Mouse (Mus musculus): Measurements from ENCODE around the gene Ssr1. TPM values are rescaled to one million over a fixed set of nuclear protein-coding genes. Genes with fewer than 3 reads are reported as not detected.

Ssr1 gene
- polyA plus RNA-seq, 1 experiment from 2014 or later, result 78.9 TPM

GRCm38 (mm10) chr13:38010444-38010910 is 16.5 kb upstream of the Ssr1 start:
- 0 out of 2 replicates have a peak overlapping the region, but pooled peaks have one; percentile 15 for H3K9ac ChIP-seq
- peak; percentile 73 for ATAC-seq (ENCODE audit: insufficient read depth)
- 18% methylated on average over 5 of the region's 5 CpGs for WGBS (ENCODE audit: insufficient replicate concordance)
- peak overlapping the region; percentile 81 for H3K27ac ChIP-seq (replicated peaks)
- H3K4me3 ChIP-seq (replicated peaks), result 0 out of 2 replicates have a peak overlapping the region, but pooled peaks have one; percentile 4
- H3K4me2 ChIP-seq, result peak overlapping the region; percentile 51
- H3K27me3 ChIP-seq, result no peaks in the 10 kb centered on the region
- no peaks in the 10 kb centered on the region for H3K36me3 ChIP-seq (replicated peaks)
- peaks cover 16% of the 10 kb centered on the region for H3K4me1 ChIP-seq (replicated peaks)
- H3K9me3 ChIP-seq (replicated peaks), result no peaks in the 10 kb centered on the region

GRCm38 (mm10) chr13:38009721-38010408 is 15.8 kb upstream of the Ssr1 start:
- Histone ChIP-seq H3K9ac (0 out of 2 replicates have a peak overlapping the region, but pooled peaks have one; percentile 15), H3K4me2 (peak overlapping the region; percentile 51), H3K27me3 (no peaks in the 10 kb centered on the region), H3K4me1 (replicated peaks) (peaks cover 16% of the 10 kb centered on the region), H3K36me3 (replicated peaks) (no peaks in the 10 kb centered on the region), H3K9me3 (replicated peaks) (no peaks in the 10 kb centered on the region), H3K4me3 (replicated peaks) (0 out of 2 replicates have a peak overlapping the region, but pooled peaks have one; percentile 4), H3K27ac (replicated peaks) (peak overlapping the region; percentile 81)
- WGBS (ENCODE audit: insufficient replicate concordance), result 23% methylated on average over 5 of the region's 5 CpGs
- ATAC-seq (ENCODE audit: insufficient read depth), result peak; percentile 83

- Histone ChIP-seq H3K27ac (replicated peaks) (no peak overlapping the region), H3K4me1 (replicated peaks) (peaks cover 16% of the 10 kb centered on the region), H3K9me3 (replicated peaks) (no peaks in the 10 kb centered on the region), H3K36me3 (replicated peaks) (no peaks in the 10 kb centered on the region), H3K4me2 (no peak overlapping the region), H3K4me3 (replicated peaks) (no peak overlapping the region), H3K27me3 (no peaks in the 10 kb centered on the region), H3K9ac (no peak overlapping the region)
- WGBS (ENCODE audit: insufficient replicate concordance), result 82% methylated on average over 2 of the region's 2 CpGs
- ATAC-seq (ENCODE audit: insufficient read depth), result no peak
Measured at GRCm38 (mm10) chr13:38007972-38008371, 14.0 kb upstream of the Ssr1 start.

- H3K27ac ChIP-seq (replicated peaks), result no peak overlapping the region
- no peak overlapping the region for H3K4me2 ChIP-seq
- no peak overlapping the region for H3K4me3 ChIP-seq (replicated peaks)
- H3K36me3 ChIP-seq (replicated peaks), result no peaks in the 10 kb centered on the region
- WGBS (ENCODE audit: insufficient replicate concordance), result 31% methylated on average over 1 of the region's 1 CpGs
- no peaks in the 10 kb centered on the region for H3K9me3 ChIP-seq (replicated peaks)
- H3K27me3 ChIP-seq, result peaks cover 13% of the 10 kb centered on the region; the same call in 1 of the 2 replicates
- no peak for ATAC-seq (ENCODE audit: insufficient read depth)
- no peak overlapping the region for H3K9ac ChIP-seq
- H3K4me1 ChIP-seq (replicated peaks), result peaks cover 25% of the 10 kb centered on the region
Measured at GRCm38 (mm10) chr13:38002461-38002860, 8.4 kb upstream of the Ssr1 start.

- Histone ChIP-seq H3K9me3 (replicated peaks) (no peaks in the 10 kb centered on the region), H3K9ac (no peak overlapping the region), H3K27ac (replicated peaks) (peak overlapping the region; percentile 74), H3K4me3 (replicated peaks) (no peak overlapping the region), H3K36me3 (replicated peaks) (no peaks in the 10 kb centered on the region), H3K4me1 (replicated peaks) (peaks cover 30% of the 10 kb centered on the region), H3K4me2 (peak overlapping the region; percentile 35), H3K27me3 (peaks cover 13% of the 10 kb centered on the region; the same call in 1 of the 2 replicates)
- WGBS (ENCODE audit: insufficient replicate concordance), result 79% methylated on average over 3 of the region's 3 CpGs
- peak; percentile 95 for ATAC-seq (ENCODE audit: insufficient read depth)
Measured at GRCm38 (mm10) chr13:37999713-38000112, 5.7 kb upstream of the Ssr1 start.

GRCm38 (mm10) chr13:37994405-37994749 is 360 bp upstream of the Ssr1 start:
- H3K4me3 ChIP-seq (replicated peaks), result peak overlapping the region; percentile 92
- H3K27ac ChIP-seq (replicated peaks), result peak overlapping the region; percentile 65
- ATAC-seq (ENCODE audit: insufficient read depth), result peak; percentile 34
- 14% methylated on average over 7 of the region's 7 CpGs for WGBS (ENCODE audit: insufficient replicate concordance)
- no peaks in the 10 kb centered on the region for H3K9me3 ChIP-seq (replicated peaks)
- peaks cover 24% of the 10 kb centered on the region for H3K36me3 ChIP-seq (replicated peaks)
- H3K27me3 ChIP-seq, result peaks cover 5% of the 10 kb centered on the region; the same call in 1 of the 2 replicates
- peak overlapping the region; percentile 74 for H3K4me2 ChIP-seq
- H3K9ac ChIP-seq, result 0 out of 2 replicates have a peak overlapping the region, but pooled peaks have one; percentile 3
- H3K4me1 ChIP-seq (replicated peaks), result peaks cover 44% of the 10 kb centered on the region

- Histone ChIP-seq H3K9ac (peak overlapping the region; percentile 94), H3K36me3 (replicated peaks) (peaks cover 35% of the 10 kb centered on the region), H3K4me3 (replicated peaks) (peak overlapping the region; percentile 92), H3K4me2 (peak overlapping the region; percentile 74), H3K27me3 (peaks cover 2% of the 10 kb centered on the region; the same call in 1 of the 2 replicates), H3K4me1 (replicated peaks) (peaks cover 34% of the 10 kb centered on the region), H3K27ac (replicated peaks) (peak overlapping the region; percentile 91), H3K9me3 (replicated peaks) (no peaks in the 10 kb centered on the region)
- no peak for ATAC-seq (ENCODE audit: insufficient read depth)
- WGBS (ENCODE audit: insufficient replicate concordance), result under 1% methylated on average over 17 of the region's 17 CpGs
Measured at GRCm38 (mm10) chr13:37993376-37993703, 677 bp downstream of the Ssr1 start.

GRCm38 (mm10) chr13:37992638-37993371 is 1.2 kb downstream of the Ssr1 start:
- 8% methylated on average over 10 of the region's 10 CpGs for WGBS (ENCODE audit: insufficient replicate concordance)
- H3K4me2 ChIP-seq, result peak overlapping the region; percentile 74
- peak overlapping the region; percentile 94 for H3K9ac ChIP-seq
- ATAC-seq (ENCODE audit: insufficient read depth), result no peak
- H3K27me3 ChIP-seq, result no peaks in the 10 kb centered on the region
- H3K36me3 ChIP-seq (replicated peaks), result peaks cover 40% of the 10 kb centered on the region
- no peaks in the 10 kb centered on the region for H3K9me3 ChIP-seq (replicated peaks)
- H3K27ac ChIP-seq (replicated peaks), result peak overlapping the region; percentile 91
- H3K4me1 ChIP-seq (replicated peaks), result peaks cover 30% of the 10 kb centered on the region
- peak overlapping the region; percentile 92 for H3K4me3 ChIP-seq (replicated peaks)

- no peak overlapping the region for H3K4me2 ChIP-seq
- no peak overlapping the region for H3K9ac ChIP-seq
- H3K9me3 ChIP-seq (replicated peaks), result no peaks in the 10 kb centered on the region
- no peak overlapping the region for H3K27ac ChIP-seq (replicated peaks)
- 78% methylated on average over 8 of the region's 8 CpGs for WGBS (ENCODE audit: insufficient replicate concordance)
- no peak overlapping the region for H3K4me3 ChIP-seq (replicated peaks)
- H3K36me3 ChIP-seq (replicated peaks), result peaks cover 68% of the 10 kb centered on the region
- H3K4me1 ChIP-seq (replicated peaks), result peaks cover 25% of the 10 kb centered on the region
- H3K27me3 ChIP-seq, result no peaks in the 10 kb centered on the region
- no peak for ATAC-seq (ENCODE audit: insufficient read depth)
Measured at GRCm38 (mm10) chr13:37989701-37990100, 4.3 kb downstream of the Ssr1 start.

GRCm38 (mm10) chr13:37986166-37986565 is 7.9 kb downstream of the Ssr1 start:
- Histone ChIP-seq H3K27ac (replicated peaks) (no peak overlapping the region), H3K4me3 (replicated peaks) (no peak overlapping the region), H3K4me2 (no peak overlapping the region), H3K4me1 (replicated peaks) (peaks cover 9% of the 10 kb centered on the region), H3K9me3 (replicated peaks) (no peaks in the 10 kb centered on the region), H3K36me3 (replicated peaks) (peaks cover 94% of the 10 kb centered on the region), H3K27me3 (no peaks in the 10 kb centered on the region), H3K9ac (no peak overlapping the region)
- no peak for ATAC-seq (ENCODE audit: insufficient read depth)
- WGBS (ENCODE audit: insufficient replicate concordance), result 86% methylated on average over 10 of the region's 10 CpGs

- WGBS (ENCODE audit: insufficient replicate concordance), result 79% methylated on average over 5 of the region's 5 CpGs
- Histone ChIP-seq H3K27ac (replicated peaks) (no peak overlapping the region), H3K4me2 (no peak overlapping the region), H3K4me1 (replicated peaks) (no peaks in the 10 kb centered on the region; the same call in 1 of the 2 replicates), H3K9me3 (replicated peaks) (no peaks in the 10 kb centered on the region), H3K9ac (no peak overlapping the region), H3K27me3 (no peaks in the 10 kb centered on the region), H3K36me3 (replicated peaks) (peaks cover 91% of the 10 kb centered on the region), H3K4me3 (replicated peaks) (no peak overlapping the region)
- no peak for ATAC-seq (ENCODE audit: insufficient read depth)
Measured at GRCm38 (mm10) chr13:37981063-37981462, 13.0 kb downstream of the Ssr1 start.

All from liver, embryonic 15.5 days (tissue).